Comparison of ENCODE assay signal across 28 mouse cellular contexts in genomic region chr4:133346577-133346976, GRCm38 (mm10). TPM values are rescaled to one million over a fixed set of nuclear protein-coding genes. Genes with fewer than 3 reads are reported as not detected.
A peak's percentile ranks its signal among the peaks of the same experiment; 100 is the strongest.
DNase-seq lines count a peak whose midpoint lies in the region; ATAC-seq and TF ChIP-seq lines count a peak whose summit lies in the region.
"Had no signal": no experiment of that assay in that cellular context is flagged by ENCODE, and none has a peak within 500 bp of the region (broad histone marks: within the 10 kb centered on the region; RNA-seq: fewer than 3 reads in every experiment).

No protein-coding gene starts in this region.

- TF ChIP-seq CTCF in CH12.LX (conservative IDR thresholded peaks at IDR 0.05 in 1 of 2, IDR thresholded peaks at IDR 0.05 in 1 of 2; ENCODE audit: low read depth in 2 of 2, low read length in 2 of 2) (no peak), MEL (IDR thresholded peaks at IDR 0.05 in 2 of 3, conservative IDR thresholded peaks at IDR 0.05 in 1 of 3; ENCODE audit: control insufficient read depth in 1 of 3, insufficient read depth in 1 of 3, low read depth in 2 of 3, low read length in 3 of 3, poor library complexity in 1 of 3, severe bottlenecking in 1 of 3) (no peak)
- no peak for TF ChIP-seq CTCF in gastrocnemius, adult 2 months (IDR thresholded peaks at IDR 0.05)

- dilution Hi-C loops in CH12.LX (cut with MboI; ENCODE audit: extremely low pct_ligation_motif_present, extremely low pct_unique_long_range_greater_than_20kb, low sequenced_read_pairs) = no loop called here

- peak overlapping the region; percentile 22; the same call in 1 of the 2 replicates for H3K27ac ChIP-seq in CH12.LX (ENCODE audit: insufficient read depth, low read depth)
- no peak overlapping the region for H3K27ac ChIP-seq in MEL (ENCODE audit: control insufficient read depth, low read depth, low read length)
- H3K27ac ChIP-seq in gastrocnemius, adult 2 months = no peak overlapping the region
- H3K27ac ChIP-seq in intestine, embryonic 16.5 days (ENCODE audit: low read length) = no peak overlapping the region
- no peak overlapping the region for H3K27ac ChIP-seq in liver, embryonic 12.5 days
- H3K27ac ChIP-seq: forebrain, embryonic 10.5 days; forebrain, embryonic 13.5 days; heart, embryonic 15.5 days; hindbrain, embryonic 10.5 days; hindbrain, embryonic 13.5 days; intestine, embryonic 15.5 days had no signal

- DNase-seq in 416B (ENCODE audit: low read depth) (peak; percentile 90), CH12.LX (ENCODE audit: extremely low read depth) (no peak), MEL (ENCODE audit: low read depth, low spot score) (peak; percentile 52)
- DNase-seq in gastrocnemius, adult 2 months = no peak
- DNase-seq: adrenal gland, adult 8-10 months; adrenal gland, postnatal 25 days; cerebellum, adult 11-12 months; cerebellum, adult 8-10 months; cerebellum, postnatal 10 days; cerebellum, postnatal 36 days; gastrocnemius, postnatal 25 days; heart, postnatal 10 days; heart, postnatal 36 days had no signal

- TF ChIP-seq EP300 in CH12.LX (IDR thresholded peaks at IDR 0.05; ENCODE audit: low read length) (no peak), MEL (IDR thresholded peaks at IDR 0.05; ENCODE audit: low read depth in 1 of 2, low read length in 2 of 2) (no peak)

- H3K4me1 ChIP-seq in CH12.LX (ENCODE audit: control insufficient read depth in 1 of 2, insufficient read depth in 2 of 2) (peaks cover 3 to 29% of the 10 kb centered on the region in 2 experiments), MEL (ENCODE audit: control insufficient read depth in 1 of 2, insufficient read depth in 2 of 2, low read length in 2 of 2) (peaks cover 2 to 3% of the 10 kb centered on the region in 2 experiments; a peak in 1 of 4 replicates)
- H3K4me1 ChIP-seq in intestine, embryonic 16.5 days (ENCODE audit: control insufficient read depth, insufficient read depth, low read length) = no peaks in the 10 kb centered on the region
- H3K4me1 ChIP-seq in liver, embryonic 12.5 days = no peaks in the 10 kb centered on the region
- H3K4me1 ChIP-seq: forebrain, embryonic 10.5 days; forebrain, embryonic 13.5 days; heart, embryonic 12.5 days; heart, embryonic 15.5 days; hindbrain, embryonic 10.5 days; hindbrain, embryonic 13.5 days; intestine, embryonic 15.5 days had no signal

- H3K9ac ChIP-seq in CH12.LX (ENCODE audit: insufficient read depth, low read depth) (no peak overlapping the region), MEL (ENCODE audit: control insufficient read depth, low read depth, low read length, poor library complexity, severe bottlenecking) (no peak overlapping the region)
- H3K9ac ChIP-seq in intestine, embryonic 16.5 days (ENCODE audit: low read depth, low read length) = no peak overlapping the region
- no peak overlapping the region for H3K9ac ChIP-seq in liver, embryonic 12.5 days
- H3K9ac ChIP-seq: forebrain, embryonic 13.5 days; heart, embryonic 12.5 days; heart, embryonic 15.5 days; hindbrain, embryonic 13.5 days; intestine, embryonic 15.5 days had no signal

- peak; percentile 33 for ATAC-seq in common myeloid progenitor, adult 5-6 weeks (replicated peaks; ENCODE audit: low read depth, poor library complexity, severe bottlenecking)
- no peak for ATAC-seq in megakaryocyte-erythroid progenitor cell, adult 5-6 weeks (replicated peaks; ENCODE audit: low FRiP score, low TSS enrichment, poor library complexity, severe bottlenecking)
- ATAC-seq in intestine, embryonic 16.5 days = no peak
- no peak for ATAC-seq in liver, embryonic 12.5 days
- ATAC-seq: activated CD4-positive, CD25-positive, alpha-beta regulatory T cell, adult 4 months; forebrain, embryonic 13.5 days; forebrain, embryonic 16.5 days; hindbrain, embryonic 16.5 days; intestine, embryonic 15.5 days; Patski had no signal

- no peaks in the 10 kb centered on the region for H3K9me3 ChIP-seq in CH12.LX (replicated peaks; ENCODE audit: low read length)
- H3K9me3 ChIP-seq in MEL (replicated peaks; ENCODE audit: insufficient read depth, low read length) = no peaks in the 10 kb centered on the region
- H3K9me3 ChIP-seq in intestine, embryonic 16.5 days (ENCODE audit: control insufficient read depth, low read length) = no peaks in the 10 kb centered on the region
- no peaks in the 10 kb centered on the region for H3K9me3 ChIP-seq in liver, embryonic 12.5 days (replicated peaks)
- H3K9me3 ChIP-seq: forebrain, embryonic 10.5 days; forebrain, embryonic 13.5 days; heart, embryonic 12.5 days; heart, embryonic 15.5 days; hindbrain, embryonic 10.5 days; hindbrain, embryonic 13.5 days; intestine, embryonic 15.5 days had no signal

- in situ Hi-C loops in CH12.LX (cut with MboI; ENCODE audit: low pct_ligation_motif_present, low pct_unique_long_range_greater_than_20kb, low sequenced_read_pairs) = loop anchor here (5.0 kb wide), 2 partner anchors 39 to 106 kb away; no protein-coding TSS in a partner anchor

- TF ChIP-seq RAD21 in CH12.LX (IDR thresholded peaks at IDR 0.05; ENCODE audit: low read depth, low read length) (no peak), MEL (IDR thresholded peaks at IDR 0.05; ENCODE audit: low read depth, low read length) (no peak)

- H3K36me3 ChIP-seq in CH12.LX (replicated peaks in 1 of 2; ENCODE audit: control insufficient read depth in 1 of 2, insufficient read depth in 1 of 2, low read length in 1 of 2) = no peaks in the 10 kb centered on the region
- H3K36me3 ChIP-seq in MEL (ENCODE audit: control insufficient read depth in 1 of 2, insufficient read depth in 2 of 2, low read length in 2 of 2) = no peaks in the 10 kb centered on the region
- no peaks in the 10 kb centered on the region for H3K36me3 ChIP-seq in intestine, embryonic 16.5 days (ENCODE audit: control insufficient read depth, insufficient read depth, low read length)
- no peaks in the 10 kb centered on the region for H3K36me3 ChIP-seq in liver, embryonic 12.5 days
- H3K36me3 ChIP-seq: forebrain, embryonic 10.5 days; heart, embryonic 12.5 days; heart, embryonic 15.5 days; hindbrain, embryonic 10.5 days; hindbrain, embryonic 13.5 days; intestine, embryonic 15.5 days had no signal

- H3K4me3 ChIP-seq in CH12.LX (replicated peaks in 1 of 3; ENCODE audit: low read depth in 2 of 3, low read length in 2 of 3, poor library complexity in 1 of 3) = no peak overlapping the region
- no peak overlapping the region; a peak in 1 of 4 replicates for H3K4me3 ChIP-seq in MEL (ENCODE audit: control insufficient read depth in 1 of 2, insufficient read depth in 1 of 2, low read depth in 2 of 2, low read length in 2 of 2)
- H3K4me3 ChIP-seq in gastrocnemius, adult 2 months = no peak overlapping the region
- H3K4me3 ChIP-seq in intestine, embryonic 16.5 days (ENCODE audit: low read length) = no peak overlapping the region
- no peak overlapping the region for H3K4me3 ChIP-seq in liver, embryonic 12.5 days
- H3K4me3 ChIP-seq: forebrain, embryonic 10.5 days; forebrain, embryonic 13.5 days; heart, embryonic 12.5 days; heart, embryonic 15.5 days; hindbrain, embryonic 10.5 days; hindbrain, embryonic 13.5 days; intestine, embryonic 15.5 days had no signal

- no peaks in the 10 kb centered on the region for H3K79me2 ChIP-seq in CH12.LX (replicated peaks; ENCODE audit: control insufficient read depth, extremely low read depth, insufficient read depth, poor library complexity, severe bottlenecking)
- no peaks in the 10 kb centered on the region for H3K79me2 ChIP-seq in MEL (ENCODE audit: control insufficient read depth, insufficient read depth, low read length, poor library complexity)

- H3K27me3 ChIP-seq in CH12.LX (replicated peaks) (peaks cover 8% of the 10 kb centered on the region), MEL (ENCODE audit: control insufficient read depth in 1 of 2, insufficient read depth in 2 of 2, low read length in 2 of 2) (no peaks in the 10 kb centered on the region)
- no peaks in the 10 kb centered on the region for H3K27me3 ChIP-seq in intestine, embryonic 16.5 days (replicated peaks; ENCODE audit: control insufficient read depth, insufficient read depth, low read length)
- H3K27me3 ChIP-seq in liver, embryonic 12.5 days (replicated peaks) = peaks cover 25% of the 10 kb centered on the region
- H3K27me3 ChIP-seq: heart, embryonic 15.5 days; intestine, embryonic 15.5 days; Patski had no signal

- TF ChIP-seq POLR2A in CH12.LX (IDR thresholded peaks at IDR 0.05; ENCODE audit: low read depth, low read length) (no peak), MEL (IDR thresholded peaks at IDR 0.05; ENCODE audit: control insufficient read depth in 1 of 2, insufficient read depth in 1 of 2, low read depth in 1 of 2, low read length in 2 of 2, poor library complexity in 1 of 2) (no peak)

- H3K4me2 ChIP-seq in CH12.LX (ENCODE audit: insufficient read depth, low read depth, poor library complexity, severe bottlenecking) = no peak overlapping the region
- no peak overlapping the region for H3K4me2 ChIP-seq in intestine, embryonic 16.5 days (ENCODE audit: low read depth, low read length)
- H3K4me2 ChIP-seq in liver, embryonic 12.5 days = no peak overlapping the region
- H3K4me2 ChIP-seq: forebrain, embryonic 13.5 days; heart, embryonic 12.5 days; heart, embryonic 15.5 days; hindbrain, embryonic 13.5 days; intestine, embryonic 15.5 days had no signal

- intact Hi-C loops in gastrocnemius, adult 2 months (cut with DNase I) = loop anchor here (5.0 kb wide), 1 partner anchor 76 kb away; no protein-coding TSS in a partner anchor

- 70% methylated on average over 4 of the region's 4 CpGs for WGBS in intestine, embryonic 16.5 days
- WGBS in liver, embryonic 12.5 days (ENCODE audit: insufficient replicate concordance) = 33% methylated on average over 4 of the region's 4 CpGs

RNA-seq across cellular contexts. Expression of gene Wdtc1, which starts 6.7 kb away (rescaled TPM):
- total RNA-seq in CH12.LX (2012; rRNA removed) (6.8 and 10.8 TPM in 2 replicates), CH12.LX (2014; rRNA removed) (2.8 and 3.0 TPM in 2 replicates), MEL (2012; rRNA removed) (12.5 and 13.2 TPM in 2 replicates)
- polyA plus RNA-seq in CH12.LX (2012; ENCODE audit: insufficient read length, low read depth) (9.1 and 9.6 TPM in 2 replicates), MEL (2012; ENCODE audit: insufficient read depth in 1 of 2, insufficient read length in 2 of 2, low read depth in 1 of 2, low replicate concordance in 2 of 2, missing spikeins in 1 of 2) (10 to 100 TPM in 1 of 2 experiments, not detected in 1; 35.3 TPM)
- 9.3 and 12.6 TPM in 2 replicates for total RNA-seq in common myeloid progenitor, adult 5-6 weeks (2017)
- total RNA-seq in megakaryocyte-erythroid progenitor cell, adult 5-6 weeks (2014; fragmentation: Nextera tagmentation) = 15.3 and 18.6 TPM in 2 replicates
- 7.5 and 8.0 TPM in 2 replicates for total RNA-seq in megakaryocyte-erythroid progenitor cell, adult 5-6 weeks (2017)
- total RNA-seq in gastrocnemius, adult 2 months (2021) = 10 to 100 TPM; 86.7 to 93.4 TPM
- 11.4 and 12.8 TPM in 2 replicates for polyA plus RNA-seq in intestine, embryonic 16.5 days (2015; fragmentation: Nextera tagmentation; extraction: Ambion mirVana)
- 10.0 and 11.2 TPM in 2 replicates for polyA plus RNA-seq in liver, embryonic 12.5 days (2016; fragmentation: Nextera tagmentation; extraction: Ambion mirVana)

RNA-seq across cellular contexts. Expression of gene Slc9a1, which starts 22.9 kb away (rescaled TPM):
- 4.2 and 4.7 TPM in 2 replicates for total RNA-seq in CH12.LX (2012; rRNA removed)
- 0.66 and 1.4 TPM in 2 replicates for total RNA-seq in CH12.LX (2014; rRNA removed)
- polyA plus RNA-seq in CH12.LX (2012; ENCODE audit: insufficient read length, low read depth) = 12.0 and 16.7 TPM in 2 replicates
- 2.8 and 3.1 TPM in 2 replicates for total RNA-seq in MEL (2012; rRNA removed)
- 10 to 100 TPM in 1 of 2 experiments, not detected in 1; 14.0 TPM for polyA plus RNA-seq in MEL (2012; ENCODE audit: insufficient read depth in 1 of 2, insufficient read length in 2 of 2, low read depth in 1 of 2, low replicate concordance in 2 of 2, missing spikeins in 1 of 2)
- total RNA-seq in common myeloid progenitor, adult 5-6 weeks (2017) = 9.0 and 9.7 TPM in 2 replicates
- 31.8 and 33.1 TPM in 2 replicates for total RNA-seq in megakaryocyte-erythroid progenitor cell, adult 5-6 weeks (2014; fragmentation: Nextera tagmentation)
- 5.8 and 13.7 TPM in 2 replicates for total RNA-seq in megakaryocyte-erythroid progenitor cell, adult 5-6 weeks (2017)
- 10 to 100 TPM in 1 of 2 experiments, 1 to 10 TPM in 1; 8.1 to 11.7 TPM for total RNA-seq in gastrocnemius, adult 2 months (2021)
- 9.1 and 9.2 TPM in 2 replicates for polyA plus RNA-seq in intestine, embryonic 16.5 days (2015; fragmentation: Nextera tagmentation; extraction: Ambion mirVana)
- polyA plus RNA-seq in liver, embryonic 12.5 days (2016; fragmentation: Nextera tagmentation; extraction: Ambion mirVana) = 4.2 and 4.9 TPM in 2 replicates

Comparison
In these comparisons a context has a peak if more than half of its experiments do, and no peak if none do; other contexts are left out.
1. DNase-seq: peak in 416B (single experiment) and MEL (single experiment); none in CH12.LX (single experiment) and gastrocnemius, adult 2 months (single experiment).